Mouse (Mus musculus) thymus, adult 2 months (tissue): ENCODE results near the gene Tns4. TPM values are rescaled to one million over a fixed set of nuclear protein-coding genes. Genes with fewer than 3 reads are reported as not detected.
A peak's percentile ranks its signal among the peaks of the same experiment; 100 is the strongest.

Experiments
- DNase-seq: peaks from one replicate; pipeline ENCODE4 v3.0.0; 2021
- H3K27ac ChIP-seq: fragments of 200-500 bp; 2 replicates; pipeline ENCODE4 v1.5.1; 2012; ENCODE audit warnings: low read length, control low read depth; ENCODE audit not compliant: control insufficient read depth, insufficient read depth
- H3K27me3 ChIP-seq: fragments of 200-500 bp; 2 replicates; pipeline ENCODE4 v1.6.1; 2012; ENCODE audit warnings: mild to moderate bottlenecking, low read length, moderate library complexity, mixed read lengths; ENCODE audit not compliant: control insufficient read depth, insufficient read depth
- H3K36me3 ChIP-seq: fragments of 200-500 bp; 2 replicates; pipeline ENCODE4 v1.6.1; 2012; ENCODE audit warnings: mild to moderate bottlenecking, low read length, moderate library complexity; ENCODE audit not compliant: control insufficient read depth, insufficient read depth
- H3K4me1 ChIP-seq: fragments of 200-500 bp; replicated peaks from 2 replicates; pipeline ENCODE4 v1.6.1; 2012; ENCODE audit warnings: low read length; ENCODE audit not compliant: control insufficient read depth, insufficient read depth
- H3K4me3 ChIP-seq: fragments of 200-500 bp; 2 replicates; pipeline ENCODE4 v1.5.1; 2012; ENCODE audit warnings: mild to moderate bottlenecking, low read length, control low read depth, moderate library complexity; ENCODE audit not compliant: control insufficient read depth, insufficient read depth
- CTCF ChIP-seq: fragments of 200-500 bp; IDR thresholded peaks from 2 replicates; pipeline ENCODE4 v1.5.1; 2012; ENCODE audit warnings: mild to moderate bottlenecking, control low read depth, low read length, moderate library complexity, borderline replicate concordance; ENCODE audit not compliant: control insufficient read depth, poor library complexity, insufficient read depth; ENCODE audit errors: extremely low read depth
- POLR2A ChIP-seq: fragments of 200-500 bp; IDR thresholded peaks from 2 replicates; pipeline ENCODE4 v1.6.1; 2012; ENCODE audit warnings: mild to moderate bottlenecking, low read length, control low read depth, moderate library complexity; ENCODE audit not compliant: control insufficient read depth, poor library complexity, insufficient read depth; ENCODE audit errors: extremely low read depth
- WGBS: fragments of 180-500 bp; shearing (Covaris S2); methylation state at CpG from one replicate; pipeline ENCODE4 v1.1.7; 2018; 5-methylcytosine and 5-hydroxymethylcytosine counted together
- polyA plus RNA-seq: library from polyadenylated mRNA; depleted of rRNA; stranded (reverse); fragments of >200 nt; gene quantifications from 2 replicates; pipeline ENCODE4 v1.2.3, GENCODE M21; 2012

Tns4 gene
- polyA plus RNA-seq, 1 experiment: 7.5 TPM

DNA sequence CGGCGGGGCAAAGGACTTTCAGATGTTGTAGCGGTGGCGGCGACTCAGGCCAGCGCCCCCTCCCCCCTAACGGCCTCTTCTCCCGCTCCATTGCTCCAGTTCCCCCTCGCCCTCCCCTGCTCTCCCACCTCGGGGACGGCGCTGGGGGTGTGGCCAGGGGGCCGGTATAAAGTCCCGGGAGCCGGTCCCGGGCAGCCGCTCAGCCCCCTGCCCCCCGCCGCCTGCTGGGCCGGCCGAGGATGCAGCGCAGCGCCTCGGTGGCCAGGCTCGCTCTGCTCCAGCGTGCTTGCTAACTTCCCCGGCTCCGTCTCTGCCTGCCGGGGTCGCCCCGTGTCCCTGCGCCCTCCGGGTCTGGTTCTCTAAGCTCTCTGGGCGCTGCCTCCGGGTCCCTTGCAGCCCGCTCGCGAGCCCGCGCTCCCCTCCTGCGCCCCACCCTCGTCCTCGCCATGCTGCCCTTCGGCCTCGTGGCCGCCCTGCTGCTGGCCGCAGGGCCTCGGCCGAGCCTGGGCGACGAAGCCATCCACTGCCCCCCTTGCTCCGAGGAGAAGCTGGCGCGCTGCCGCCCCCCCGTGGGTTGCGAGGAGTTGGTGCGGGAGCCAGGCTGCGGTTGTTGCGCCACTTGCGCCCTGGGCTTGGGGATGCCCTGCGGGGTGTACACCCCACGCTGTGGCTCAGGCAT, 47.9 kb downstream of the Tns4 start, which contains the start of gene Igfbp4:
Gene Igfbp4 (plus strand): TSS at position 194 of the 679 bp plus-strand sequence.
- TF ChIP-seq POLR2A: no peak
- no peak; the same call in 1 of the 2 replicates for TF ChIP-seq CTCF
- H3K27ac ChIP-seq: no peak within 1 kb of the TSS
- H3K36me3 ChIP-seq: no peaks in the 10 kb centered on the region
- H3K4me1 ChIP-seq: peaks cover 31% of the 10 kb centered on the region
- under 1% methylated on average over 60 of the region's 63 CpGs for WGBS
- peaks cover 18% of the 10 kb centered on the region; the same call in 1 of the 2 replicates for H3K27me3 ChIP-seq
- H3K4me3 ChIP-seq: peak within 1 kb of the TSS; percentile 40
- DNase-seq: peak; percentile 28

DNA sequence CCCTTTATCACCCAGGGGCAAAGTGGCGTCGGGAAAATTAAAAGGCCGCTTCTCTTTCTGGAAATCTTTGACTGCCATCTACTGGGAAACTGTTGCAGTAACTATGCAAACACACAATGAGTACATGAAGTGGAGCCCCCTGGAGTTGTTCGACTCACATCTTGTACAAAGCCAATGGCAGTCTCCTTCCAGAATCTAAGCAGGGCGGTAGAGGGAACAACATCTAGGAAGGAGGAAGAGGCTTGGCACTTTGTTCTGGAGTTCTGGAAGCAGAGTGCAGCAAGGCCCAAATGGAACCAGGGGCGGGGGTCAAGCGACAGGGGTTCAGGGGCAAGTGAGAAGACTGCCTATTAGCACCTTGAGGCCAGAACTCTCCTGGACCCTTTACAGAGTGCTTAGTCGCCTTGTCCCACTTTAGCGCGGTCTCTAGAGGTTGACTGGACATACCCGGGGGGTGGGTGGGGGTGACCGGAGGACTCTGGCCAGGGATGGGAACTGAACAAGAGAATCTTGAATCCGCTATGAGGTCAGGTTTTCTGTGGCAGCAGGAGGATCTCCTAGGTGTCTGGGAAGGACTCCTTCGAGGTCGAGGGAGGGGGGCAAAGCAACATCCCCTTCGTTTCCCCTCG, 48.6 kb downstream of the Tns4 start:
- 2% methylated on average over 17 of the region's 17 CpGs for WGBS

GRCm38 (mm10) chr11:99039782-99040181, 49.3 kb downstream of the Tns4 start:
- H3K36me3 ChIP-seq: no peaks in the 10 kb centered on the region
- peaks cover 31% of the 10 kb centered on the region for H3K4me1 ChIP-seq
- 0 out of 2 replicates have a peak overlapping the region, but pooled peaks have one; percentile 18 for H3K4me3 ChIP-seq
- DNase-seq: peak; percentile 79
- H3K27ac ChIP-seq: no peak overlapping the region
- H3K27me3 ChIP-seq: peaks cover 18% of the 10 kb centered on the region; the same call in 1 of the 2 replicates
- under 1% methylated on average over 15 of the region's 15 CpGs for WGBS
- no peak; the same call in 1 of the 2 replicates for TF ChIP-seq CTCF
- TF ChIP-seq POLR2A: no peak

More for the DNA sequence above, 48.6 kb downstream of the Tns4 start:
- H3K27ac ChIP-seq: no peak overlapping the region
- H3K36me3 ChIP-seq: no peaks in the 10 kb centered on the region
- peaks cover 18% of the 10 kb centered on the region; the same call in 1 of the 2 replicates for H3K27me3 ChIP-seq
- no peak for DNase-seq
- TF ChIP-seq POLR2A (no peak), CTCF (no peak)
- H3K4me3 ChIP-seq: peak overlapping the region; percentile 40
- H3K4me1 ChIP-seq: peaks cover 31% of the 10 kb centered on the region

GRCm38 (mm10) chr11:99036254-99036653, 52.9 kb downstream of the Tns4 start:
- WGBS: 46% methylated on average over 6 of the region's 6 CpGs
- no peak for DNase-seq
- Histone ChIP-seq H3K4me1 (peaks cover 13% of the 10 kb centered on the region), H3K27ac (no peak overlapping the region), H3K4me3 (no peak overlapping the region), H3K27me3 (peaks cover 9% of the 10 kb centered on the region; the same call in 1 of the 2 replicates), H3K36me3 (no peaks in the 10 kb centered on the region)
- TF ChIP-seq POLR2A (no peak), CTCF (no peak)

- 77% methylated on average over 4 of the region's 4 CpGs for WGBS
- Histone ChIP-seq H3K4me1 (peaks cover 4% of the 10 kb centered on the region), H3K27me3 (0 out of 2 replicates have a peak, but pooled peaks cover under 1% of the 10 kb centered on the region)
Measured at GRCm38 (mm10) chr11:99035350-99035749, 53.8 kb downstream of the Tns4 start.

DNA sequence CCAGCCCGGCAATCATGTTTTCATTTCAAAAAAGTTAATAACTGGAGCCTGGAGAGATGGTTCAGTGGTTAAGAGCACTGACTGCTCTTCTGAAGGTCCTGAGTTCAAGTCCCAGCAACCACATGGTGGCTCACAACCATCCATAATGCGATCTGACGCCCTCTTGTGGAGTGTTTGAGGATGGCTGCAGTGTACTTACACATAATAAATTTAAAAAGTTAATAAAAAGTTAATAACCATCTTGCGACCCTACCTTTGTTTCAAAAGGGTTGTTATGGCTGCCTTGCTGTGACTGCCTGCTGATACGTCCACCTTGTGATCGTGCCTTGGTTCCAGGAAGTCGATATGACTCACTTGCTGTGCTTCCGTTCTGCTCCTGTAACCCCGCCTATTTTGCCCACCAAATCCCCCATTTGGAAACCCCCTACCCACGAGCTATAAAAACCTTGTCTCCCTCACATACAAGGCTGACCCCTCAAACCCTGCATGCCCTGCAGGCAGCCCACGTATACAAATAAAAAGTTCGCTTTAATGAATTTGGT, 62.1 kb downstream of the Tns4 start:
- Histone ChIP-seq H3K27ac (no peak overlapping the region), H3K27me3 (no peaks in the 10 kb centered on the region), H3K4me1 (peaks cover 19% of the 10 kb centered on the region), H3K36me3 (peaks cover under 1% of the 10 kb centered on the region; the same call in 1 of the 2 replicates), H3K4me3 (no peak overlapping the region)
- WGBS: 84% methylated on average over 12 of the region's 12 CpGs
- DNase-seq: no peak
- TF ChIP-seq CTCF (no peak), POLR2A (no peak)

More at GRCm38 (mm10) chr11:99035350-99035749, 53.8 kb downstream of the Tns4 start:
- Histone ChIP-seq H3K4me3 (no peak overlapping the region), H3K36me3 (no peaks in the 10 kb centered on the region), H3K27ac (no peak overlapping the region)
- no peak for TF ChIP-seq POLR2A
- no peak for TF ChIP-seq CTCF
- no peak for DNase-seq
